Mouse (Mus musculus) hindbrain, embryonic 14.5 days (tissue): ENCODE results near the gene Sspn. TPM values are rescaled to one million over a fixed set of nuclear protein-coding genes. Genes with fewer than 3 reads are reported as not detected.

Experiments
- ATAC-seq: fragments of 200-750 bp; cut with Nextera tagmentation; 2 replicates; pipeline ENCODE4 v1.8.0; 2017; ENCODE audit warnings: moderate number of reproducible peaks, mild to moderate bottlenecking, moderate TSS enrichment, moderate library complexity; ENCODE audit not compliant: low FRiP score
- DNase-seq: peaks from one replicate; pipeline ENCODE4 v3.0.0-alpha.2; 2015; ENCODE audit warnings: low spot score
- H3K27ac ChIP-seq: fragments of 300-500 bp; sonication (generic); 2 replicates; pipeline ENCODE4 v1.5.1; 2014; ENCODE audit warnings: mild to moderate bottlenecking, moderate library complexity
- H3K27me3 ChIP-seq: fragments of 300-500 bp; sonication (generic); 2 replicates; pipeline ENCODE4 v1.6.1; 2014; ENCODE audit warnings: mild to moderate bottlenecking, low read length, mixed read lengths; ENCODE audit not compliant: control insufficient read depth, insufficient read depth
- H3K36me3 ChIP-seq: fragments of 300-500 bp; sonication (generic); replicated peaks from 2 replicates; pipeline ENCODE4 v1.6.1; 2014; ENCODE audit not compliant: control insufficient read depth, insufficient read depth
- H3K4me1 ChIP-seq: fragments of 300-500 bp; sonication (generic); replicated peaks from 2 replicates; pipeline ENCODE4 v1.6.1; 2014; ENCODE audit warnings: antibody characterized with exemption, low read length, mixed read lengths; ENCODE audit not compliant: control insufficient read depth, insufficient read depth
- H3K4me2 ChIP-seq: fragments of 300-500 bp; sonication (generic); replicated peaks from 2 replicates; pipeline ENCODE4 v1.6.1; 2014; ENCODE audit warnings: mild to moderate bottlenecking, moderate library complexity
- H3K4me3 ChIP-seq: fragments of 300-500 bp; sonication (generic); replicated peaks from 2 replicates; pipeline ENCODE4 v1.5.1; 2014; ENCODE audit warnings: mild to moderate bottlenecking, low read length
- H3K9ac ChIP-seq: fragments of 300-500 bp; sonication (generic); 2 replicates; pipeline ENCODE4 v1.6.1; 2014
- H3K9me3 ChIP-seq: fragments of 300-500 bp; sonication (generic); 2 replicates; pipeline ENCODE4 v1.6.1; 2016; ENCODE audit warnings: low read length; ENCODE audit not compliant: control insufficient read depth
- WGBS: fragments of 180-500 bp; shearing (Covaris S2); extraction: QIAGEN DNeasy Blood & Tissue Kit; methylation state at CpG from one replicate; pipeline ENCODE4 v1.1.7; 2014; 5-methylcytosine and 5-hydroxymethylcytosine counted together
- polyA plus RNA-seq: library from polyadenylated mRNA; unstranded; fragments of >200 nt; fragmentation: Nextera tagmentation; extraction: Ambion mirVana; gene quantifications from 2 replicates; pipeline ENCODE4 v1.2.1, GENCODE M21; 2014

The Sspn gene
- polyA plus RNA-seq, 1 experiment from 2014 or later: 3.2 TPM

GRCm38 (mm10) chr6:145894669-145895342, 36.6 kb upstream of the Sspn start:
- no peak overlapping the region for H3K4me3 ChIP-seq
- DNase-seq: no peak
- H3K36me3 ChIP-seq: no peaks in the 10 kb centered on the region
- H3K27me3 ChIP-seq: no peaks in the 10 kb centered on the region
- no peak overlapping the region for H3K4me2 ChIP-seq
- no peak overlapping the region for H3K9ac ChIP-seq
- H3K27ac ChIP-seq: no peak overlapping the region
- WGBS: 74% methylated on average over 8 of the region's 8 CpGs
- ATAC-seq: no peak
- no peaks in the 10 kb centered on the region for H3K4me1 ChIP-seq
- H3K9me3 ChIP-seq: no peaks in the 10 kb centered on the region

- Histone ChIP-seq H3K9ac (no peak overlapping the region), H3K4me2 (no peak overlapping the region), H3K4me1 (no peaks in the 10 kb centered on the region), H3K27ac (no peak overlapping the region), H3K4me3 (no peak overlapping the region), H3K36me3 (no peaks in the 10 kb centered on the region), H3K27me3 (no peaks in the 10 kb centered on the region), H3K9me3 (no peaks in the 10 kb centered on the region)
- DNase-seq (no peak), ATAC-seq (no peak)
- WGBS: 91% methylated on average over 5 of the region's 5 CpGs
Measured at GRCm38 (mm10) chr6:145904169-145904568, 27.3 kb upstream of the Sspn start.

DNA sequence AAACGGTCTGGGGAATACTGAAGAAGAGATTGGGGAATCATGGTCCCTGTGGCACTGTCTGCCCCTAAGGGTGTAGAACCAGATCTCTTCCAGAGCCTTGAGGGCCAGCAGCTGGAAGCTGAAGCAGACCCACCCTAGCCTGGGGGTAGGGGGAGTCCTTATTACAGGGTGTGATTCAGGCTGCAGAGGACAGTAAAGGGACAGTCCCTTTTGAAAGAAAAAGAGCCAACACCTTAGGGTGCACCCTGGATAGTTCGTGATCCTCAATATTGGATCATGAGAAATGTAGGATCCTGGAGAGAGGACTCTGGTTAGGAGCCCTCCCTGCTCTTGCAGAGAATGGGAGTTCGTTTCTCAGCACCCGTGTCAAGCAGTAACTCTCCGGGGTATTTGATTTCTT, 26.8 kb upstream of the Sspn start:
- ATAC-seq (no peak), DNase-seq (no peak)
- Histone ChIP-seq H3K4me1 (no peaks in the 10 kb centered on the region), H3K9me3 (no peaks in the 10 kb centered on the region), H3K27ac (no peak overlapping the region), H3K9ac (no peak overlapping the region), H3K4me2 (no peak overlapping the region), H3K36me3 (no peaks in the 10 kb centered on the region), H3K27me3 (no peaks in the 10 kb centered on the region), H3K4me3 (no peak overlapping the region)
- 77% methylated on average over 5 of the region's 5 CpGs for WGBS

GRCm38 (mm10) chr6:145906096-145906890, 25.1 kb upstream of the Sspn start:
- no peak overlapping the region for H3K27ac ChIP-seq
- 78% methylated on average over 7 of the region's 7 CpGs for WGBS
- no peak overlapping the region for H3K4me3 ChIP-seq
- no peaks in the 10 kb centered on the region for H3K36me3 ChIP-seq
- no peaks in the 10 kb centered on the region for H3K9me3 ChIP-seq
- H3K4me1 ChIP-seq: no peaks in the 10 kb centered on the region
- ATAC-seq: no peak
- DNase-seq: no peak
- no peaks in the 10 kb centered on the region for H3K27me3 ChIP-seq
- no peak overlapping the region for H3K9ac ChIP-seq
- H3K4me2 ChIP-seq: no peak overlapping the region

- DNase-seq: no peak
- no peak overlapping the region for H3K4me3 ChIP-seq
- no peaks in the 10 kb centered on the region for H3K9me3 ChIP-seq
- H3K9ac ChIP-seq: no peak overlapping the region
- H3K4me1 ChIP-seq: no peaks in the 10 kb centered on the region
- no peak overlapping the region for H3K4me2 ChIP-seq
- no peak for ATAC-seq
- H3K27ac ChIP-seq: no peak overlapping the region
- no peaks in the 10 kb centered on the region for H3K27me3 ChIP-seq
- 85% methylated on average over 4 of the region's 4 CpGs for WGBS
- H3K36me3 ChIP-seq: no peaks in the 10 kb centered on the region
Measured at GRCm38 (mm10) chr6:145909943-145910342, 21.5 kb upstream of the Sspn start.

GRCm38 (mm10) chr6:145910469-145911426, 20.7 kb upstream of the Sspn start:
- ATAC-seq: no peak
- no peak for DNase-seq
- no peak overlapping the region for H3K4me3 ChIP-seq

DNA sequence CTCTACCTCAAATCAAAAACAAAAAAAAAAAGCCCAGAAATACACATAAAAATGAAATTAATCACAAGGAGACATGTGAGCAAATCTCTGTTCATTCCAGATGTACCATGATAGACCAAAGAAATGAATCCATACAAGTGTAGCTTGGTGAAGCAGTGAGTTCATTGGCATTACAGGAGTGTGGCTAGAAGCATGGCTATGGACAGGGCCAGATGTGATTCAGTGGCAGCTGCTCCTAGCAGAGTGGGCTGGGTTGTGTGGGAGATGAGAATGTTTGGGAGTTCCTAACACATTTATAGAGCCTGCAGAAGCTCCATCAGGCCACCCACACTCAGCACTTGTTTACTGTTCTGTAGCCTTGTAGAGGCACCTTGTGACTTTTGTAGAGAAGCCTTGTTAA, 19.2 kb upstream of the Sspn start:
- Histone ChIP-seq H3K4me3 (no peak overlapping the region), H3K4me2 (no peak overlapping the region), H3K27ac (no peak overlapping the region), H3K9me3 (no peaks in the 10 kb centered on the region), H3K9ac (no peak overlapping the region), H3K36me3 (no peaks in the 10 kb centered on the region), H3K4me1 (no peaks in the 10 kb centered on the region), H3K27me3 (no peaks in the 10 kb centered on the region)
- ATAC-seq (no peak), DNase-seq (no peak)

More at GRCm38 (mm10) chr6:145910469-145911426, 20.7 kb upstream of the Sspn start:
- H3K4me1 ChIP-seq: no peaks in the 10 kb centered on the region
- no peaks in the 10 kb centered on the region for H3K9me3 ChIP-seq
- H3K36me3 ChIP-seq: no peaks in the 10 kb centered on the region
- WGBS: 57% methylated on average over 3 of the region's 3 CpGs
- no peak overlapping the region for H3K4me2 ChIP-seq
- no peak overlapping the region for H3K9ac ChIP-seq
- no peak overlapping the region for H3K27ac ChIP-seq
- H3K27me3 ChIP-seq: no peaks in the 10 kb centered on the region

DNA sequence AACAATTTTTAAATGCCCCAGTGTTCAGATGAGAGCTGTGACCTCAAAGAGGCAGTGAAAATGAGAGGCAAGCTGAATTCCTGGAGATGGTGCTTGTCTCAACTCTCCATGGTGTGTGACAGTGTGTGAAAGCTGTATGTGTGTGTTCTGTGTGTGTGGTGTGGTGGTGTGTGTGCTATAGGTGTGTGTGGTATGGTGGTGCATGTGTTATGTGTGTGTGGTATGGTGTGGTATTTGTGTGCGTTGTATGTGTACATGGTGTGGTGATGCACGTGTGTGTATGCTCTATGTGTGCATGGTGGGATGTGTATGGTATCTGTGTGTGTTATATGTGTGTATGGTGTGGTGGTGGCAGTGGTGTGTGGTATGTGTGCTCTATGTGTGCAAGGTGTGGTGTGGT, 16.0 kb upstream of the Sspn start:
- no peaks in the 10 kb centered on the region for H3K4me1 ChIP-seq
- no peak overlapping the region for H3K9ac ChIP-seq

GRCm38 (mm10) chr6:145916401-145916800, 15.0 kb upstream of the Sspn start:
- Histone ChIP-seq H3K27me3 (no peaks in the 10 kb centered on the region), H3K9ac (no peak overlapping the region), H3K36me3 (no peaks in the 10 kb centered on the region), H3K4me2 (no peak overlapping the region), H3K27ac (no peak overlapping the region), H3K9me3 (no peaks in the 10 kb centered on the region), H3K4me3 (no peak overlapping the region), H3K4me1 (no peaks in the 10 kb centered on the region)
- DNase-seq (no peak), ATAC-seq (no peak)
- WGBS: 67% methylated on average over 6 of the region's 6 CpGs

More for the DNA sequence above, 16.0 kb upstream of the Sspn start:
- DNase-seq (no peak), ATAC-seq (no peak)
- Histone ChIP-seq H3K27ac (no peak overlapping the region), H3K4me3 (no peak overlapping the region), H3K27me3 (no peaks in the 10 kb centered on the region), H3K9me3 (no peaks in the 10 kb centered on the region), H3K36me3 (no peaks in the 10 kb centered on the region), H3K4me2 (no peak overlapping the region)
- 100% methylated on average over 2 of the region's 2 CpGs for WGBS
